Mouse (Mus musculus) neural tube, embryonic 11.5 days (tissue): ENCODE data around the gene Slc16a3. TPM values are rescaled to one million over a fixed set of nuclear protein-coding genes. Genes with fewer than 3 reads are reported as not detected.
A peak's percentile ranks its signal among the peaks of the same experiment; 100 is the strongest.

Experiments used
- ATAC-seq: fragments of 200-750 bp; cut with Nextera tagmentation; 2 replicates; pipeline ENCODE4 v1.8.0; 2017; ENCODE audit warnings: moderate number of reproducible peaks, mild to moderate bottlenecking, moderate TSS enrichment, moderate library complexity; ENCODE audit not compliant: insufficient read depth, low FRiP score, low TSS enrichment
- DNase-seq: peaks from one replicate; pipeline ENCODE4 v3.0.0-alpha.2; 2015; ENCODE audit warnings: low spot score
- H3K27ac ChIP-seq: fragments of 300-500 bp; sonication (generic); 2 replicates; pipeline ENCODE4 v1.5.1; 2014; ENCODE audit warnings: low read depth, mild to moderate bottlenecking, low read length
- H3K27me3 ChIP-seq: fragments of 300-500 bp; sonication (generic); 2 replicates; pipeline ENCODE4 v1.6.1; 2014; ENCODE audit warnings: mild to moderate bottlenecking, low read length, mixed read lengths; ENCODE audit not compliant: control insufficient read depth, insufficient read depth
- H3K36me3 ChIP-seq: fragments of 300-500 bp; sonication (generic); 2 replicates; pipeline ENCODE4 v1.6.1; 2014; ENCODE audit warnings: mild to moderate bottlenecking, low read length, moderate library complexity, mixed read lengths; ENCODE audit not compliant: control insufficient read depth, insufficient read depth
- H3K4me1 ChIP-seq: fragments of 300-500 bp; sonication (generic); 2 replicates; pipeline ENCODE4 v1.6.1; 2014; ENCODE audit warnings: low read length, mixed read lengths; ENCODE audit not compliant: control insufficient read depth, insufficient read depth
- H3K4me2 ChIP-seq: fragments of 300-500 bp; sonication (generic); 2 replicates; pipeline ENCODE4 v1.6.1; 2014; ENCODE audit warnings: low read depth, mild to moderate bottlenecking, moderate library complexity
- H3K4me3 ChIP-seq: fragments of 300-500 bp; sonication (generic); 2 replicates; pipeline ENCODE4 v1.5.1; 2014; ENCODE audit warnings: low read depth, low read length
- H3K9ac ChIP-seq: fragments of 300-500 bp; sonication (generic); 2 replicates; pipeline ENCODE4 v1.6.1; 2014; ENCODE audit warnings: mild to moderate bottlenecking, low read length
- H3K9me3 ChIP-seq: fragments of 300-500 bp; sonication (generic); 2 replicates; pipeline ENCODE4 v1.6.1; 2016; ENCODE audit warnings: low read length; ENCODE audit not compliant: control insufficient read depth
- WGBS: fragments of 180-500 bp; shearing (Covaris S2); extraction: QIAGEN DNeasy Blood & Tissue Kit; methylation state at CpG from one replicate; pipeline ENCODE4 v1.1.7; 2014; 5-methylcytosine and 5-hydroxymethylcytosine counted together
- polyA plus RNA-seq: library from polyadenylated mRNA; unstranded; fragments of >200 nt; fragmentation: Nextera tagmentation; extraction: Ambion mirVana; gene quantifications from 2 replicates; pipeline ENCODE4 v1.2.1, GENCODE M21; 2014

Gene Slc16a3
- polyA plus RNA-seq, 1 experiment from 2014 or later: 37.1 TPM

GRCm38 (mm10) chr11:120990126-120990781, 42.0 kb downstream of the Slc16a3 start:
- H3K4me3 ChIP-seq: peak overlapping the region; percentile 71
- ATAC-seq (0 out of 2 replicates have a peak, but pooled peaks have one; percentile 21), DNase-seq (peak; percentile 60)
- no peaks in the 10 kb centered on the region for H3K27me3 ChIP-seq
- H3K4me1 ChIP-seq: peaks cover 18% of the 10 kb centered on the region
- H3K36me3 ChIP-seq: peaks cover 2% of the 10 kb centered on the region; the same call in 1 of the 2 replicates
- H3K4me2 ChIP-seq: peak overlapping the region; percentile 93
- H3K9me3 ChIP-seq: no peaks in the 10 kb centered on the region
- peak overlapping the region; percentile 97 for H3K27ac ChIP-seq
- under 1% methylated on average over 14 of the region's 35 CpGs for WGBS
- peak overlapping the region; percentile 98 for H3K9ac ChIP-seq

- Histone ChIP-seq H3K4me1 (peaks cover 18% of the 10 kb centered on the region), H3K36me3 (peaks cover under 1% of the 10 kb centered on the region; the same call in 1 of the 2 replicates), H3K27ac (peak within 1 kb of the TSS; percentile 97), H3K4me2 (peak within 1 kb of the TSS; percentile 93), H3K4me3 (peak within 1 kb of the TSS; percentile 71), H3K9me3 (no peaks in the 10 kb centered on the region), H3K27me3 (no peaks in the 10 kb centered on the region), H3K9ac (peak within 1 kb of the TSS; percentile 98)
- WGBS: under 1% methylated on average over 59 of the region's 59 CpGs
- DNase-seq (peak; percentile 98), ATAC-seq (peak; percentile 86)
Measured at GRCm38 (mm10) chr11:120990951-120991526, 42.8 kb downstream of the Slc16a3 start, which contains the start of gene Csnk1d. Gene Csnk1d (minus strand): TSS chr11:120991330.

GRCm38 (mm10) chr11:120991791-120992190, 43.5 kb downstream of the Slc16a3 start:
- no peak for DNase-seq
- H3K9me3 ChIP-seq: no peaks in the 10 kb centered on the region
- 86% methylated on average over 3 of the region's 3 CpGs for WGBS

GRCm38 (mm10) chr11:120993080-120993479, 44.8 kb downstream of the Slc16a3 start:
- Histone ChIP-seq H3K4me1 (peaks cover 18% of the 10 kb centered on the region), H3K4me3 (no peak overlapping the region), H3K27ac (no peak overlapping the region), H3K4me2 (no peak overlapping the region), H3K9me3 (no peaks in the 10 kb centered on the region), H3K27me3 (no peaks in the 10 kb centered on the region), H3K9ac (no peak overlapping the region), H3K36me3 (no peaks in the 10 kb centered on the region)
- DNase-seq (no peak), ATAC-seq (no peak)
- WGBS: 95% methylated on average over 3 of the region's 3 CpGs

More at GRCm38 (mm10) chr11:120991791-120992190, 43.5 kb downstream of the Slc16a3 start:
- H3K36me3 ChIP-seq: no peaks in the 10 kb centered on the region
- peak overlapping the region; percentile 50 for H3K9ac ChIP-seq
- ATAC-seq: no peak
- peaks cover 18% of the 10 kb centered on the region for H3K4me1 ChIP-seq
- H3K4me2 ChIP-seq: peak overlapping the region; percentile 47
- peak overlapping the region; percentile 71 for H3K4me3 ChIP-seq
- no peaks in the 10 kb centered on the region for H3K27me3 ChIP-seq
- H3K27ac ChIP-seq: 0 out of 2 replicates have a peak overlapping the region, but pooled peaks have one; percentile 44

GRCm38 (mm10) chr11:120993586-120993985, 45.3 kb downstream of the Slc16a3 start:
- Histone ChIP-seq H3K27me3 (no peaks in the 10 kb centered on the region), H3K4me1 (peaks cover 17% of the 10 kb centered on the region), H3K36me3 (no peaks in the 10 kb centered on the region), H3K4me2 (no peak overlapping the region), H3K9me3 (no peaks in the 10 kb centered on the region), H3K4me3 (no peak overlapping the region), H3K9ac (no peak overlapping the region), H3K27ac (no peak overlapping the region)
- DNase-seq (no peak), ATAC-seq (no peak)
- 90% methylated on average over 5 of the region's 5 CpGs for WGBS

- Histone ChIP-seq H3K4me3 (no peak overlapping the region), H3K9ac (no peak overlapping the region), H3K4me2 (no peak overlapping the region), H3K4me1 (peaks cover 7% of the 10 kb centered on the region), H3K27me3 (no peaks in the 10 kb centered on the region), H3K27ac (no peak overlapping the region), H3K9me3 (no peaks in the 10 kb centered on the region), H3K36me3 (no peaks in the 10 kb centered on the region)
- 80% methylated on average over 6 of the region's 6 CpGs for WGBS
- DNase-seq (no peak), ATAC-seq (no peak)
Measured at GRCm38 (mm10) chr11:120994741-120995140, 46.5 kb downstream of the Slc16a3 start.

GRCm38 (mm10) chr11:121001966-121002365, 53.7 kb downstream of the Slc16a3 start:
- Histone ChIP-seq H3K9me3 (no peaks in the 10 kb centered on the region), H3K4me1 (no peaks in the 10 kb centered on the region), H3K4me3 (no peak overlapping the region), H3K27ac (no peak overlapping the region), H3K9ac (no peak overlapping the region), H3K36me3 (no peaks in the 10 kb centered on the region), H3K27me3 (no peaks in the 10 kb centered on the region), H3K4me2 (no peak overlapping the region)
- no peak for ATAC-seq
- no peak for DNase-seq
- 70% methylated on average over 4 of the region's 4 CpGs for WGBS

- Histone ChIP-seq H3K4me3 (no peak overlapping the region), H3K4me1 (no peaks in the 10 kb centered on the region), H3K36me3 (no peaks in the 10 kb centered on the region), H3K9me3 (no peaks in the 10 kb centered on the region), H3K9ac (no peak overlapping the region), H3K27ac (no peak overlapping the region), H3K27me3 (no peaks in the 10 kb centered on the region), H3K4me2 (no peak overlapping the region)
- 70% methylated on average over 5 of the region's 5 CpGs for WGBS
- no peak for ATAC-seq
- no peak for DNase-seq
Measured at GRCm38 (mm10) chr11:121004281-121004680, 56.0 kb downstream of the Slc16a3 start.

GRCm38 (mm10) chr11:121006184-121006583, 57.9 kb downstream of the Slc16a3 start:
- Histone ChIP-seq H3K9me3 (no peaks in the 10 kb centered on the region), H3K36me3 (no peaks in the 10 kb centered on the region), H3K4me2 (no peak overlapping the region), H3K27me3 (no peaks in the 10 kb centered on the region), H3K27ac (no peak overlapping the region), H3K4me3 (no peak overlapping the region), H3K4me1 (no peaks in the 10 kb centered on the region), H3K9ac (no peak overlapping the region)
- DNase-seq: no peak
- no peak for ATAC-seq
- 75% methylated on average over 6 of the region's 6 CpGs for WGBS
